Mouse (Mus musculus): ENCODE data around the gene Pdzd9. TPM values are rescaled to one million over a fixed set of nuclear protein-coding genes. Genes with fewer than 3 reads are reported as not detected.
"Not testable (repeated sequence)": the region's sequence is repeated elsewhere in the genome, so short reads cannot be mapped to it uniquely, and the experiment has no call there.

The Pdzd9 gene
- polyA plus RNA-seq (2017; shearing (Covaris generic)) = under 1 TPM; 0.68 to 0.78 TPM

- ATAC-seq = peak; percentile 82
Measured at GRCm38 (mm10) chr7:120670153-120670875, at the start of gene Pdzd9. Gene Pdzd9, minus strand, starts transcription at chr7:120670343.

- ATAC-seq = no peak
Measured at GRCm38 (mm10) chr7:120717261-120717660, 47.1 kb upstream of the Pdzd9 start.

DNA sequence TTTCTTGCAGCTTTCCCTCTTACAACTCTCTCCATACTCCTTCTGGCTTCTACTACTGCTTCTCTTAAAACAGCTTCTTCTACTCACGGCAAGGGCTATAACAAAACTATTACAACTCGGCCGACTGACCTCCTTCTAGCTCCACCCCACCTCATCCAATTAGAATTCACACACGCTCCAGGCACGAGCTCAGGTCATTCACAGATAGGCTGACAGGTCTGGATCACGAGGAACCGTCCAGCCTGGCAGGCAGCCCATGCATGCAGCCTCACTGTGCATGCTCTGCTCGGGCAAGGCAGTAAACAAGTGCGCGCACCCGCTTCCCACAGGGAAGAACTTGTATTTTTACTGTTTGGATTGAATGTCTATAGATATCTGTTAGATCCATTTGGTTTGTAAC is 43.8 kb upstream of the Pdzd9 start:
- not testable (repeated sequence) for ATAC-seq

- no peak for ATAC-seq
Measured at GRCm38 (mm10) chr7:120713225-120713624, 43.1 kb upstream of the Pdzd9 start.

- ATAC-seq = no peak
Measured at GRCm38 (mm10) chr7:120712071-120712470, 41.9 kb upstream of the Pdzd9 start.

- ATAC-seq = no peak
Measured at GRCm38 (mm10) chr7:120703888-120704287, 33.7 kb upstream of the Pdzd9 start.

- ATAC-seq = peak; percentile 61
Measured at GRCm38 (mm10) chr7:120699586-120699985, 29.4 kb upstream of the Pdzd9 start.

- no peak for ATAC-seq
Measured at GRCm38 (mm10) chr7:120696331-120696730, 26.2 kb upstream of the Pdzd9 start.

GRCm38 (mm10) chr7:120695641-120696040 is 25.5 kb upstream of the Pdzd9 start:
- ATAC-seq = no peak

GRCm38 (mm10) chr7:120695196-120695595 is 25.1 kb upstream of the Pdzd9 start:
- ATAC-seq = no peak

DNA sequence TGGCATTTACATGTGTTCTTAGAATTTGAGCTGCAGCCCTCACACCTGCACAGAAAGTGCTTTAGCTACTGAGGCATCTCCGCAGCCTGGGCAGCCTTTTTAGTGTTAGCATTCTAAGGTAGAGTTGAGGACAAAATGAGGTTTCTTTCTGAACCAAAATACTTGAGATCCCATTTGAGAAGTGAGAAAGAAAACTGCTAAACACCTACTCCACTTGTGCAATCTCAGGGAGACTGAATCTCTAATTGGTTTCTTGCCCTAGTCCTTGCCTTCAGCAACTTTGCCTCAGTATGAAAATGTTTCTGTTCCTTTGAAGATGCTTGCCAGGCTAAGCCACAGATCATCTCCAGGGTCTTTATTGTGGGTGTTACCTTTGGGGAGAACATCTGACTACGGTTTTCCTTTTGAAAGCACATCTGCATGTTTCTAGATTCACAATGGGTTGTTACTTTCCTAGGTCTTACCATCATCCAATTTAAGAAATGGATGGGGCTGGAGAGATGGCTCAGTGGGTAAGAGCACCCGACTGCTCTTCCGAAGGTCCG is 23.8 kb upstream of the Pdzd9 start:
- no peak for ATAC-seq

DNA sequence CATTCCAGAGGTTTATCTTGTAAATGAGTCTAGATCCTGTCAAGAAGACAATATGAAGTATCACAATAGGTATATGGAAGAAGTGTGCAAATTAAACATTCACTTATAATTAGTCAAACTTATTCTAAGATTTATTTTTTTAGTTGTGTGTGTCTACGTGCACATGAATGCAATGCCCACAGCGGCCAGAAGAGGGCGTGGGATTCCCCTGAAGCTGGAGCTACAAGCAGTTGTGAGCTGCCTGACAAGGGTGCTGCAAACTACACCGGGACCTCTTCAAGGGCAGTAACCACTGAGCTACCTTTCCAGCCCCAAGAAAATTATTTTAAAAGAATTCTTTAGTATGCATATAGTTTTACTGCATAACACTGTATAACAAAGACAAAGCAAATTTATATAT is 20.5 kb upstream of the Pdzd9 start:
- no peak for ATAC-seq

GRCm38 (mm10) chr7:120685227-120685626 is 15.1 kb upstream of the Pdzd9 start:
- ATAC-seq = no peak

GRCm38 (mm10) chr7:120684731-120685161 is 14.6 kb upstream of the Pdzd9 start:
- peak; percentile 83 for ATAC-seq

GRCm38 (mm10) chr7:120682002-120682401 is 11.9 kb upstream of the Pdzd9 start:
- ATAC-seq = no peak

DNA sequence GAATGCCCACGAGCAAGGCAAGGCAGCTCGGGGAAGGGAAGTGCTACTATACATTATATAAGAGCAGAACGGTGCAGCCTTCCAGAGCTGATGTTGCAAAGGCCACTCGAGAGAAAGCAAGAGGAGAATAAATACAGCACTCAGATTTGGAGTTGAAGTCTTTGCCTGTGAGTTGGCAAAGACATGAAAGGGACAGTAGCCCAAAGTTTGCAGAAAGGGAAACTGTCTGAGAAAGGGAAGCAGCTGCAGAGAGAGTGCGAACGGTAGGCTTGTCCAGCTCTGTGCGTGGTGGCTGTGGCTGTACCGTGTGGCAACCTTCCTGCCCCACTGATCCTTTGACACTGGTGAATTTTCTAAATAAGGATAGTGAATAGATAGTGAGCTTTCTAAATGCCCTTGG is 8.9 kb upstream of the Pdzd9 start:
- ATAC-seq = no peak

- peak; percentile 34 for ATAC-seq
Measured at GRCm38 (mm10) chr7:120677764-120678531, 7.8 kb upstream of the Pdzd9 start.

DNA sequence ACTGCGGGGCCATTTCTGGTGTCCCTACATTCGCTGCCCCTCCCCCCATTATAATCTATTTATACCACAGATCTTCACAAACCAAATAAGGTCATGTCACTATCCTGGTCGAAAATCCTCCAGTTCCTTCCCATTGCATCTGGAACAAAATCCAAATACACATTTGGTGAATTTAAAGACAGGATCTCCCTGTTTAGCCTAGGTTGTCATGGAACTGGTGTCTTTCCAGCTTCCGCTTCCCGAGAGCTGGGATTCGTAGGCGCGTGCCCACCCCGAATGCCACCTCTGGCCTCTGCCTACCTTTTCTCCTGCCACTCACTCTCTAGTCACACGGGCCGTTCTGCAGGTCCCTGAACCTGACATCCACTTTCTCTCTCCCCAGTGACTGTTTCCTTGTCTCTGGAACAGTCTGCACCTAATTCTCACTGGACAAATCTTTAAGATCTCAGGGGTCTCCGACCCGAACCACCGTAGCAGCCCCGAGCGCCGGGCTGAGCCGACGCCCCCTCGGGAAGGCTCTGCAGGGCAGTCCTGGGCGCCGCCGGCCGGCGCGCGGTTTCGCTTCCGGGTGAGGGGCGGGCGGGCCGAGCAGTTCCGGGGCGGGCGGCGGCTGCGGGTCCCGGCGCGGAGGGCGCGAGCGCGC is 7.0 kb upstream of the Pdzd9 start, which contains the start of gene Mosmo:
TSS of gene Mosmo (plus strand) at position 618 of the 643 bp plus-strand sequence.
- peak; percentile 81 for ATAC-seq

- no peak for ATAC-seq
Measured at GRCm38 (mm10) chr7:120671271-120671670, 1.1 kb upstream of the Pdzd9 start.

- no peak for ATAC-seq
Measured at GRCm38 (mm10) chr7:120662079-120662478, 8.1 kb downstream of the Pdzd9 start.

DNA sequence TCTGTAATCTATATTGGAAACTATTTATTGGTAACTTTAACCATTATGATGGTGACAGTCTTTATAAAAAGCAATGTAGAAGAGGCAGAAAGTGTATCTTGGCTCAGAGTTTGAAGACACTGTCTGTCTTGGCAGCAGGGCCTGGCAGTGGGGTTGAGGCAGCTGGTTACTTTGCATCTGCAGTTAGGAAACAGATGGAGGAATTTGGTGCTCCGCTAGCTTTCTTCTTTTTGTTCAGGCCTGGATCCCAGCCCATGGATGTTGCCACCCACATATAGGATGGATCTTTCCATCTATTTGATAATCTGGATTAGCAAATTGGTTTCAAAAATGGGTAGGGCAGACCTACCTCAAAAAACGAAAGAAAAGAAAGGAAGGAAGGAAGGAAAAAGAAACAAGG is 22.3 kb downstream of the Pdzd9 start:
- no peak for ATAC-seq

DNA sequence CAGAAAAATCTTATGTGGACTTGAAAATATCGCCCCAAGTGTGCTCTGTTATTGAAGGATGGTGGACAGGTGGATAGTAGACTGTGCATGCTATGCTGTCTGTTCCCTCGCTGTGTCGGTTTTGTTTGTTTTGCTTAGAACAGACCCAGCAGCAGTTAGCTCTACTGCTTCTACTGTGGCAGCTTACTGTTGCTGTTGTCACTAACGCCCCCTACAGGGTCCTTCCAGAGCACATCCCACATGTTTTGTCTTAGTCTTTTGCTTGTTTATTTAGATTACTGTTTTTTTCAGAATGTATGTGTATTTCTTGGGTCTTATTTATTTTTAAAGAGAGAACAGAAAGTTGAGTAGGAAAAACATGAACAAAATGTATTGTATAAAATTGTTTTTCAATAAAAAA is 26.9 kb downstream of the Pdzd9 start:
- no peak for ATAC-seq

- ATAC-seq = no peak
Measured at GRCm38 (mm10) chr7:120635821-120636220, 34.3 kb downstream of the Pdzd9 start.
